Mouse (Mus musculus): ENCODE measurements at regions not wholly inside any gene's neighbourhood (a gene's known extent, or its start where the extent isn't known, plus 50 kb on each side); places are given as distances from the start of the nearest gene placed in this dataset.

DNA sequence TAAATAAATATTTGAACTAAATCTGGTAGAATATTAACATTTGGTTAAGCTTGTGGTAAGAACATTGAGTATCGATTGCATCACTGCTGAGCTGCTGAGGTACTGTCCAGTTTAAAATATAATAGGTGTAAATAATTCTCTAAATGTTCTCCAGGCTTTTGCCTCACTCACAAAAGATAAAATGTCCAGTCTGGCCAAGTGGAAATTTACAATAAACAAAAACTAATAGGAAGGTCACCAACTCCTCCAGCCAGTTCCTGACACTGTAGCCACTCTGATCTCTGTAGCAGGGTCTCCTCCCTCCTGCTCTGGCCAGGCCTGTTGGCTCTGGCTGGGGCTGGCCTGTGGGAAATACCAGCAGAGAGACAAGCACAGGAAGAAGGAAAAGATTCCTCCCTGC, 55.8 kb upstream of the Tspan2 start:
- TF ChIP-seq CTCF (IDR thresholded peaks at IDR 0.05; ENCODE audit: extremely low read depth, insufficient read depth, low read length) = no peak
- TF ChIP-seq POLR2A (IDR thresholded peaks at IDR 0.05; ENCODE audit: extremely low read depth, insufficient read depth, low read length) = no peak
